Mouse (Mus musculus) spleen, adult 2 months (tissue): ENCODE data around the gene Ddx25. TPM values are rescaled to one million over a fixed set of nuclear protein-coding genes. Genes with fewer than 3 reads are reported as not detected.
A peak's percentile ranks its signal among the peaks of the same experiment; 100 is the strongest.

ENCODE experiments used
- DNase-seq, 2 experiments: peaks; one replicate each; pipeline versions ENCODE4 v3.0.0 to v3.0.0-alpha.2; 2012 to 2021; ENCODE audit warnings: low spot score in 2 of 2, low read depth in 1 of 2
- H3K27ac ChIP-seq: fragments of 200-500 bp; 2 replicates; pipeline ENCODE4 v1.5.1; 2012; ENCODE audit warnings: low read length, inconsistent platforms; ENCODE audit not compliant: insufficient read depth
- H3K27me3 ChIP-seq: fragments of 200-500 bp; 2 replicates; pipeline ENCODE4 v1.6.1; 2012; ENCODE audit warnings: mild to moderate bottlenecking, moderate library complexity, low read length, inconsistent platforms; ENCODE audit not compliant: control insufficient read depth, insufficient read depth
- H3K36me3 ChIP-seq: fragments of 200-500 bp; 2 replicates; pipeline ENCODE4 v1.6.1; 2012; ENCODE audit warnings: mild to moderate bottlenecking, low read length, inconsistent platforms; ENCODE audit not compliant: control insufficient read depth, insufficient read depth
- H3K4me1 ChIP-seq: fragments of 200-500 bp; 2 replicates; pipeline ENCODE4 v1.6.1; 2011; ENCODE audit warnings: inconsistent platforms; ENCODE audit not compliant: control insufficient read depth, insufficient read depth, insufficient read length
- H3K4me3 ChIP-seq: fragments of 200-500 bp; 2 replicates; pipeline ENCODE4 v1.5.1; 2011; ENCODE audit warnings: mild to moderate bottlenecking, inconsistent platforms; ENCODE audit not compliant: insufficient read depth, insufficient read length; ENCODE audit errors: extremely low read depth
- CTCF ChIP-seq: fragments of 200-500 bp; IDR thresholded peaks from 2 replicates; pipeline ENCODE4 v1.5.1; 2011; ENCODE audit warnings: mild to moderate bottlenecking, inconsistent platforms; ENCODE audit not compliant: insufficient read depth, insufficient read length, insufficient replicate concordance; ENCODE audit errors: extremely low read depth
- POLR2A ChIP-seq: fragments of 200-500 bp; IDR thresholded peaks from 2 replicates; pipeline ENCODE4 v1.6.1; 2011; ENCODE audit warnings: low read depth, low read length, inconsistent platforms
- WGBS: fragments of 180-500 bp; shearing (Covaris S2); methylation state at CpG from one replicate; pipeline ENCODE4 v1.1.7; 2018; 5-methylcytosine and 5-hydroxymethylcytosine counted together
- polyA plus RNA-seq: library from polyadenylated mRNA; depleted of rRNA; stranded (reverse); fragments of >200 nt; gene quantifications from 2 replicates; pipeline ENCODE4 v1.2.3, GENCODE M21; 2012

Gene Ddx25
- polyA plus RNA-seq, 1 experiment, result 0.14 TPM

DNA sequence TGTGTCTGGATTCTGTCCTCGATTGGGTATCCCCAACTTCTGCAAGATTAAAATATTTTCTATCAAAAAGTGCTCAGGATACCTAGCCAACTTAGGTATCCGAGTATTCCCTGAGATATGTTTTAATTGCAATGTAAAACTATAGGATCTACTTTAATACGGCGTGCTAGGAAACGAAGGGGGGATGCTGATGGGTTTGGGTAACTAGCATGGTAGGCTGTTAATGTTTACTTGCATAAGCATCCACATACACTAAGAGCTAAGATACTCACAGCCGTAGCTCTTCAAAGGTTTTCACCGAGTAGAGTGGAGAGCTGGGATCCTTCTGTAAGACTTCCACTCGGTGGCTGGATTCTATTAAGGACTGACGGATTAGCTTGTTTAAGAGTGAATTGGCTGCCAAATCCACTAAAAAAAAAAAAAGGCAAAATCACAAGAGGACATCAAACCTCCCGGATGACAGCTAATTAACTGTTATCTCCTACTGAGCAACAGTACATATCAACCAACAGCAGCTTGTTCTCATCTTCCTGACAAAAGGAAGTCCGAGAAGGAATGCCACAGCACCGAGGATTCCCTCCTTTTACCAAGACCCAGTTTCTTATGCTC is 1.7 kb downstream of the Ddx25 start:
- H3K27ac ChIP-seq, result no peak overlapping the region
- no peak for DNase-seq
- H3K4me3 ChIP-seq, result no peak overlapping the region
- TF ChIP-seq CTCF (no peak), POLR2A (no peak)
- peaks cover 8% of the 10 kb centered on the region for H3K27me3 ChIP-seq
- peaks cover 7% of the 10 kb centered on the region for H3K4me1 ChIP-seq
- H3K36me3 ChIP-seq, result peaks cover 3% of the 10 kb centered on the region; the same call in 1 of the 2 replicates
- 70% methylated on average over 12 of the region's 12 CpGs for WGBS

- H3K36me3 ChIP-seq, result no peaks in the 10 kb centered on the region
- no peaks in the 10 kb centered on the region for H3K27me3 ChIP-seq
- whole genome bisulfite sequencing, result 91% methylated on average over 9 of the region's 9 CpGs
- no peak overlapping the region for H3K27ac ChIP-seq
- TF ChIP-seq POLR2A, result no peak
- TF ChIP-seq CTCF, result no peak
- no peaks in the 10 kb centered on the region; the same call in 1 of the 2 replicates for H3K4me1 ChIP-seq
- H3K4me3 ChIP-seq, result no peak overlapping the region
- DNase-seq, result no peak
These were observed 9.9 kb downstream of the Ddx25 start for GRCm38 (mm10) chr9:35548455-35548854.

- 7% methylated on average over 9 of the region's 9 CpGs for WGBS
- DNase-seq, result peak; percentile 37 to 67
These were observed 11.6 kb downstream of the Ddx25 start for GRCm38 (mm10) chr9:35546745-35547144.

GRCm38 (mm10) chr9:35545704-35546103 is 12.6 kb downstream of the Ddx25 start:
- Histone ChIP-seq H3K4me1 (no peaks in the 10 kb centered on the region; the same call in 1 of the 2 replicates), H3K27ac (no peak overlapping the region), H3K4me3 (no peak overlapping the region), H3K36me3 (no peaks in the 10 kb centered on the region), H3K27me3 (no peaks in the 10 kb centered on the region)
- 86% methylated on average over 12 of the region's 12 CpGs for WGBS
- no peak for DNase-seq
- no peak for TF ChIP-seq CTCF

More at GRCm38 (mm10) chr9:35546745-35547144, 11.6 kb downstream of the Ddx25 start:
- Histone ChIP-seq H3K4me1 (no peaks in the 10 kb centered on the region; the same call in 1 of the 2 replicates), H3K27ac (peak overlapping the region; percentile 86), H3K4me3 (peak overlapping the region; percentile 49), H3K27me3 (no peaks in the 10 kb centered on the region), H3K36me3 (no peaks in the 10 kb centered on the region)
- TF ChIP-seq CTCF (no peak), POLR2A (peak; percentile 33; the same call in 1 of the 2 replicates)

GRCm38 (mm10) chr9:35544666-35545065 is 13.7 kb downstream of the Ddx25 start:
- H3K27me3 ChIP-seq, result no peaks in the 10 kb centered on the region
- no peak for DNase-seq
- no peak overlapping the region for H3K27ac ChIP-seq
- H3K4me3 ChIP-seq, result no peak overlapping the region
- TF ChIP-seq POLR2A (no peak), CTCF (no peak)
- WGBS, result 85% methylated on average over 2 of the region's 2 CpGs
- H3K4me1 ChIP-seq, result no peaks in the 10 kb centered on the region; the same call in 1 of the 2 replicates
- H3K36me3 ChIP-seq, result no peaks in the 10 kb centered on the region

DNA sequence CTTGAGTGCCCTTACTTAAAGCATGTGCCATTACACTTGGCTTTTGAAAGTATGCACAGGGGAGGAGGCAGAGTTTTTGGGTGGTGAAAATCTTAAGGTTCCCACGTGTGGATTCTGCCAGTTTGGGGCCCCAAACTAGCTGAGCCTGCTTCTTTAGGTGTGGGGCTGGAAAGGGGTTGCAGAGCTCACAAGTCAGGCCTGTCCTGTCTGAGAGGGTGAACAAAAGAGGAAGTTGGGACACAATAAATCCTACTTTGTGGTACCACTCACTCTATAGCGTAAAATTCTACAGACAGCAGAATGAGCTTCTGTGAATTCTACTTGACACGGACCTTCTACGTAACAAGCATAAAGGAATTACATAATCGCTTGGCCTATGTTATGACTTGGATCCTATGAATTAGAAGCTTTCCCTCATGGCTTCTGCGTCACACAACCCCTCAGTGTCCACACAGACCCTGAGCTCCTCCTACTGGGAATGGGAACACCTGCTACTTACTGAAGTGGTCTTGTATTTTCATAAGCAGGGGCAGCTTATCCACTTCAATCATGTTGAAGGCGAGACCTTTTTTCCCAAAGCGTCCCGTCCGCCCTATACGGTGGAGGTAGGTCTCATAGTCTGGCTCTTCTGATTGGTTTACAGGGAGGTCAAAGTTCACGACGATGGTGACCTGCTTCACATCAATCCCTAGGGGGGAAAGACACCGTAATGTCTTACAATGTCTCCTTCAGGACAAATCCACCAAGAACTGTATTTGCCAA is 15.0 kb downstream of the Ddx25 start:
- no peaks in the 10 kb centered on the region for H3K27me3 ChIP-seq
- DNase-seq, result no peak
- WGBS, result 72% methylated on average over 14 of the region's 14 CpGs
- no peak overlapping the region for H3K4me3 ChIP-seq
- H3K4me1 ChIP-seq, result no peaks in the 10 kb centered on the region; the same call in 1 of the 2 replicates
- H3K36me3 ChIP-seq, result no peaks in the 10 kb centered on the region
- no peak overlapping the region for H3K27ac ChIP-seq
- TF ChIP-seq POLR2A, result no peak
- no peak for TF ChIP-seq CTCF

- TF ChIP-seq POLR2A (no peak), CTCF (no peak)
- no peak overlapping the region for H3K4me3 ChIP-seq
- WGBS, result 72% methylated on average over 6 of the region's 6 CpGs
- H3K27ac ChIP-seq, result no peak overlapping the region
- H3K27me3 ChIP-seq, result no peaks in the 10 kb centered on the region
- no peaks in the 10 kb centered on the region for H3K36me3 ChIP-seq
- H3K4me1 ChIP-seq, result no peaks in the 10 kb centered on the region; the same call in 1 of the 2 replicates
- DNase-seq, result no peak
These were observed 16.4 kb downstream of the Ddx25 start for GRCm38 (mm10) chr9:35541941-35542340.
